Mouse (Mus musculus) cerebellum, adult 18-20 months (tissue): ENCODE measurements around the gene Osbpl10.

Source experiments
- DNase-seq, 2 experiments: peaks; one replicate each; pipeline ENCODE4 v3.0.0; 2021

Gene Osbpl10

GRCm38 (mm10) chr9:115229145-115229544 is 250.8 kb downstream of the Osbpl10 start:
- no peak for DNase-seq

- DNase-seq = no peak
Measured at GRCm38 (mm10) chr9:115229676-115230075, 251.3 kb downstream of the Osbpl10 start.

- no peak for DNase-seq
Measured at GRCm38 (mm10) chr9:115230141-115230540, 251.8 kb downstream of the Osbpl10 start.

GRCm38 (mm10) chr9:115231476-115231875 is 253.1 kb downstream of the Osbpl10 start:
- DNase-seq = no peak

- peak in 1 of 2 experiments; percentile 12 for DNase-seq
Measured at GRCm38 (mm10) chr9:115233721-115234120, 255.4 kb downstream of the Osbpl10 start.

- DNase-seq = no peak
Measured at GRCm38 (mm10) chr9:115234561-115234960, 256.2 kb downstream of the Osbpl10 start.

- no peak for DNase-seq
Measured at GRCm38 (mm10) chr9:115236352-115236841, 258.0 kb downstream of the Osbpl10 start.

GRCm38 (mm10) chr9:115237943-115238342 is 259.6 kb downstream of the Osbpl10 start:
- no peak for DNase-seq

- no peak for DNase-seq
Measured at GRCm38 (mm10) chr9:115239861-115240260, 261.5 kb downstream of the Osbpl10 start.

- no peak for DNase-seq
Measured at GRCm38 (mm10) chr9:115243630-115244029, 265.3 kb downstream of the Osbpl10 start.

- DNase-seq = no peak
Measured at GRCm38 (mm10) chr9:115245092-115245491, 266.7 kb downstream of the Osbpl10 start.

- DNase-seq = no peak
Measured at GRCm38 (mm10) chr9:115249145-115249544, 270.8 kb downstream of the Osbpl10 start.

GRCm38 (mm10) chr9:115257733-115258286 is 279.4 kb downstream of the Osbpl10 start:
- no peak for DNase-seq

- no peak for DNase-seq
Measured at GRCm38 (mm10) chr9:115259866-115260265, 281.5 kb downstream of the Osbpl10 start.

GRCm38 (mm10) chr9:115260464-115260863 is 282.1 kb downstream of the Osbpl10 start:
- no peak for DNase-seq

- peak in 1 of 2 experiments; percentile 28 for DNase-seq
Measured at GRCm38 (mm10) chr9:115261456-115261855, 283.1 kb downstream of the Osbpl10 start.

- no peak for DNase-seq
Measured at GRCm38 (mm10) chr9:115261896-115262295, 283.5 kb downstream of the Osbpl10 start.

- DNase-seq = no peak
Measured at GRCm38 (mm10) chr9:115271556-115271955, 293.2 kb downstream of the Osbpl10 start.

GRCm38 (mm10) chr9:115272451-115272850 is 294.1 kb downstream of the Osbpl10 start:
- peak in 1 of 2 experiments; percentile 20 for DNase-seq

- DNase-seq = no peak
Measured at GRCm38 (mm10) chr9:115273095-115273649, 294.8 kb downstream of the Osbpl10 start.

GRCm38 (mm10) chr9:115274806-115275205 is 296.4 kb downstream of the Osbpl10 start:
- DNase-seq = no peak

- no peak for DNase-seq
Measured at GRCm38 (mm10) chr9:115278641-115279040, 300.3 kb downstream of the Osbpl10 start.
